Mouse (Mus musculus): ENCODE results near the gene 1700010I14Rik. TPM values are rescaled to one million over a fixed set of nuclear protein-coding genes. Genes with fewer than 3 reads are reported as not detected.
A peak's percentile ranks its signal among the peaks of the same experiment; 100 is the strongest.

1700010I14Rik gene
- total and polyA plus RNA-seq, 2 experiments from 2014 or later: 2.6 to 3.2 TPM

DNA sequence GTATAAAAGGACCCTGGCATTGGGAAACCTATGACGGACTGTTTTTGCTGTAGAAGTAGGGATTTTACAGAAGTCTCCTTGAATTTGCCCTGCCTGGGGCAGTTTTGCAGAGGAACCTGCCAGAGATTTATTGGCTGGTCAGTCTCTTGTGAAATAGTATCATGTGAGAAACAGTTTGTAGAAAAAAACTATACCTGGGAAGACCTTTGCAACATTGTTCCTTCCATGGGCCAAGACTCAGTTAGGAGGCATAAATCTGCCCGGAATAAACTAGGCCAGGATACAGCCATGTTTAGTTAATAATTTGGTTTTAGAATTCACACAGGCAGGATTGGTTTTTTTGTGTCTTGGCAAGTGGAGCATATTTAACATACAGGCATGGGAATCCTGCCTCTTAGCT is 4.6 kb upstream of the 1700010I14Rik start:
- peak; percentile 25 for DNase-seq
- Histone ChIP-seq H3K36me3 (ENCODE audit: insufficient read depth) (peaks cover 47% of the 10 kb centered on the region), H3K9ac (no peak overlapping the region), H3K4me3 (ENCODE audit: low read depth, low read length) (no peak overlapping the region), H3K9me3 (ENCODE audit: low read length) (no peaks in the 10 kb centered on the region), H3K4me2 (ENCODE audit: low read depth) (no peak overlapping the region), H3K27me3 (ENCODE audit: insufficient read depth, low read length) (no peaks in the 10 kb centered on the region), H3K27ac (ENCODE audit: low read depth, low read length) (no peak overlapping the region), H3K4me1 (ENCODE audit: insufficient read depth) (peaks cover 8% of the 10 kb centered on the region)
- TF ChIP-seq CTCF (IDR thresholded peaks at IDR 0.05; ENCODE audit: low read depth): no peak
- 45% methylated on average over 2 of the region's 2 CpGs for WGBS
- no peak for ATAC-seq

DNA sequence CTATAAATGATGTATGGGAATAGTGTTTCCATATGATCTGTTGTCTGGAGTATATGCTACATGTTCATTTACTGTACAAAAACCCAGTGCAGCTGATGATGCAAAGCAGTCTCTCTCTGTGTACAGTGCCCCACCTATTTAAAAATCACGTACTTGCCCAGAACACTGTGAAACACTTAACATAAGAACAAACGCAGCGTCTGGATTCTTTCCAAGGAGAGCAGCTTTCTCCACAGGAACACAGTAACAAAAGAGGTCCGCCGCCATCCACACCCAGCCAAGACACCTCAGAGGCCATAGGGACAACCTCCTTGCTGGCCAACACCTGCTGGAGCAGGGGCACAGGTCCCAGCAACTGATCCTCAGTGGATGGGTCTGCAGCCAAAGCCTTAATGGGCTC is 2.4 kb upstream of the 1700010I14Rik start:
- Histone ChIP-seq H3K9me3 (ENCODE audit: low read length) (no peaks in the 10 kb centered on the region), H3K9ac (no peak overlapping the region), H3K4me3 (ENCODE audit: low read depth, low read length) (no peak overlapping the region), H3K27me3 (ENCODE audit: insufficient read depth, low read length) (no peaks in the 10 kb centered on the region), H3K36me3 (ENCODE audit: insufficient read depth) (peaks cover 30% of the 10 kb centered on the region), H3K4me1 (ENCODE audit: insufficient read depth) (peaks cover 8% of the 10 kb centered on the region), H3K27ac (ENCODE audit: low read depth, low read length) (peak overlapping the region; percentile 54; the same call in 1 of the 2 replicates), H3K4me2 (ENCODE audit: low read depth) (no peak overlapping the region)
- ATAC-seq (no peak), DNase-seq (peak; percentile 66)
- no peak for TF ChIP-seq CTCF (IDR thresholded peaks at IDR 0.05; ENCODE audit: low read depth)
- WGBS: 12% methylated on average over 5 of the region's 5 CpGs

GRCm38 (mm10) chr17:8986551-8986950 is 1.6 kb upstream of the 1700010I14Rik start:
- no peak overlapping the region for H3K27ac ChIP-seq (ENCODE audit: low read depth, low read length)
- no peak for TF ChIP-seq CTCF (IDR thresholded peaks at IDR 0.05; ENCODE audit: low read depth)
- no peak overlapping the region for H3K4me3 ChIP-seq (ENCODE audit: low read depth, low read length)
- H3K9me3 ChIP-seq (ENCODE audit: low read length): no peaks in the 10 kb centered on the region
- no peak overlapping the region for H3K9ac ChIP-seq
- peak; percentile 77 for DNase-seq
- H3K36me3 ChIP-seq (ENCODE audit: insufficient read depth): peaks cover 21% of the 10 kb centered on the region
- 39% methylated on average over 2 of the region's 2 CpGs for WGBS
- H3K27me3 ChIP-seq (ENCODE audit: insufficient read depth, low read length): no peaks in the 10 kb centered on the region
- peak; percentile 33; the same call in 1 of the 2 replicates for ATAC-seq
- no peak overlapping the region for H3K4me2 ChIP-seq (ENCODE audit: low read depth)
- peaks cover 8% of the 10 kb centered on the region for H3K4me1 ChIP-seq (ENCODE audit: insufficient read depth)

DNA sequence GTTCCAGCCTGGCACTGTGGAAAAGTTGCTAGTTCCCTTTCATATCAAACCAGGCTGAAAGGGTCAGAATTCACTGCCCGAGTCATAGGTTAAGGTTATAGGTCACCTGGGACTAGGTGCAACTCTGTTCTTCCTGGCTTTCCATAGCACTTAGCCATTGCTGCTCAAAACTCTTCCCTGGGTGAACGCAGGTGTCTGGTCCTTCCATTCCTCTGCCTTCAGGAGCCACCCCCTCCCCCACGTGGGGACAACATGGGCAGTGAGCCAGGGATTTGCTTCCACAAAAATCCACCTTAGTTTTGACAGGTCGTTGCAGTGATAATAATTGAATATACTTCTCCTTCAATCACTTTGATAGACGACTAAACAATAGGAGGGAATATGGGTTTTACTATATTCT is 764 bp upstream of the 1700010I14Rik start:
- no peak for ATAC-seq
- no peak overlapping the region for H3K4me2 ChIP-seq (ENCODE audit: low read depth)
- H3K27ac ChIP-seq (ENCODE audit: low read depth, low read length): no peak overlapping the region
- H3K9ac ChIP-seq: no peak overlapping the region
- 68% methylated on average over 5 of the region's 5 CpGs for WGBS
- peaks cover 17% of the 10 kb centered on the region; the same call in 1 of the 2 replicates for H3K36me3 ChIP-seq (ENCODE audit: insufficient read depth)
- H3K4me1 ChIP-seq (ENCODE audit: insufficient read depth): peaks cover 8% of the 10 kb centered on the region
- DNase-seq: no peak
- no peaks in the 10 kb centered on the region for H3K27me3 ChIP-seq (ENCODE audit: insufficient read depth, low read length)
- no peak for TF ChIP-seq CTCF (IDR thresholded peaks at IDR 0.05; ENCODE audit: low read depth)
- no peak overlapping the region for H3K4me3 ChIP-seq (ENCODE audit: low read depth, low read length)
- no peaks in the 10 kb centered on the region for H3K9me3 ChIP-seq (ENCODE audit: low read length)

- Histone ChIP-seq H3K4me3 (ENCODE audit: low read depth, low read length) (no peak overlapping the region), H3K36me3 (ENCODE audit: insufficient read depth) (0 out of 2 replicates have a peak, but pooled peaks cover 3% of the 10 kb centered on the region), H3K9me3 (ENCODE audit: low read length) (no peaks in the 10 kb centered on the region), H3K27ac (ENCODE audit: low read depth, low read length) (no peak overlapping the region), H3K9ac (no peak overlapping the region), H3K4me2 (ENCODE audit: low read depth) (no peak overlapping the region), H3K4me1 (ENCODE audit: insufficient read depth) (no peaks in the 10 kb centered on the region), H3K27me3 (ENCODE audit: insufficient read depth, low read length) (no peaks in the 10 kb centered on the region)
- ATAC-seq (peak; percentile 44; the same call in 1 of the 2 replicates), DNase-seq (peak; percentile 32)
- 31% methylated on average over 8 of the region's 8 CpGs for WGBS
- TF ChIP-seq CTCF (IDR thresholded peaks at IDR 0.05; ENCODE audit: low read depth): peak; percentile 59
Measured at GRCm38 (mm10) chr17:8991160-8991559, 3.0 kb downstream of the 1700010I14Rik start.

DNA sequence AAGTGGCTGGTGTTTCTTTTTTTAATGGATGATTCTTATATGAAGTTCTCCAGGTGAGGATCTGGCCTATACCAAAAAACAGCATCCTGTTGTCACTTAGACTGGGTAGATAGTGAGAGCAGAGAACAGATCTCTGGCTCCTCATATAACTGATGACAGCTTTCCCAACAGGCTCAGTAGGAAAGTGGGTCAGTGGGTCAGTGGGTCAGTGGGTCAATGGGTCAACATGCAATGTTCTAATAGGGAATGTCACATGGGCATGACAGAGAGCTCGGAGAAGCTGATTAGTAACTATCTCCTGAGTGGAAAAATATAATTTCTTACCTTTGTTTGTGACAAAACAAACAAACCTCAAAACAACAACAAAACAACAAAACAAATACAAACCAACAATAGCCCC is 7.2 kb downstream of the 1700010I14Rik start:
- 96% methylated on average over 1 of the region's 1 CpGs for WGBS
- Histone ChIP-seq H3K36me3 (ENCODE audit: insufficient read depth) (peaks cover 6% of the 10 kb centered on the region; the same call in 1 of the 2 replicates), H3K4me3 (ENCODE audit: low read depth, low read length) (no peak overlapping the region), H3K4me2 (ENCODE audit: low read depth) (no peak overlapping the region), H3K9ac (no peak overlapping the region), H3K4me1 (ENCODE audit: insufficient read depth) (no peaks in the 10 kb centered on the region), H3K27me3 (ENCODE audit: insufficient read depth, low read length) (no peaks in the 10 kb centered on the region), H3K27ac (ENCODE audit: low read depth, low read length) (no peak overlapping the region), H3K9me3 (ENCODE audit: low read length) (no peaks in the 10 kb centered on the region)
- DNase-seq (no peak), ATAC-seq (no peak)
- TF ChIP-seq CTCF (IDR thresholded peaks at IDR 0.05; ENCODE audit: low read depth): no peak

DNA sequence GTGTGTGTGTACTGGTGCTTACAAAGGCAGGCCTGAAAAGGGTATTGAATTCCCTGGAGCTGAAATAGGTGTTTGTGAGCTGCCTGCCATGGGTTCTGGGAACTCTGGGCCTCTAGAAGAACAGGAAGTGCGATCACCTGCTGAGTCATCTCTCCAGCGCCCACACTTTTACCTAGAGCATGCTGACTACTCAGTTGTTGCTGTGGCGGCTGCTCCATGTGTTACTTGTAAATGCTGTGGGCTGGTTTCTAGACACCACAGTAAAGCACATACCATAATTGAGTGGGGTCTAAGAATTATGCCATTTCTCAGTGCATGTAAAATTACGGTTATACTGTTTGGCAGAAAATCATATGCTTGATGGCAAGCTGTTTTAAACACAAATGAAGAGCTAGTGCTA is 14.3 kb downstream of the 1700010I14Rik start:
- Histone ChIP-seq H3K36me3 (ENCODE audit: insufficient read depth) (no peaks in the 10 kb centered on the region), H3K4me1 (ENCODE audit: insufficient read depth) (no peaks in the 10 kb centered on the region), H3K4me3 (ENCODE audit: low read depth, low read length) (no peak overlapping the region), H3K27me3 (ENCODE audit: insufficient read depth, low read length) (no peaks in the 10 kb centered on the region), H3K4me2 (ENCODE audit: low read depth) (no peak overlapping the region), H3K9me3 (ENCODE audit: low read length) (no peaks in the 10 kb centered on the region), H3K9ac (no peak overlapping the region), H3K27ac (ENCODE audit: low read depth, low read length) (no peak overlapping the region)
- TF ChIP-seq CTCF (IDR thresholded peaks at IDR 0.05; ENCODE audit: low read depth): no peak
- WGBS: 62% methylated on average over 4 of the region's 4 CpGs
- DNase-seq (peak; percentile 27), ATAC-seq (peak; percentile 60; the same call in 1 of the 2 replicates)

All from forebrain, postnatal 0 days (tissue).